Mouse (Mus musculus) ovary, postnatal 14 days (tissue): ENCODE data around the gene Olfr203.
"Not testable (repeated sequence)": the region's sequence is repeated elsewhere in the genome, so short reads cannot be mapped to it uniquely, and the experiment has no call there.

Experiments
- DNase-seq: peaks from one replicate; pipeline ENCODE4 v3.0.0; 2022; ENCODE audit warnings: low spot score

The Olfr203 gene

GRCm38 (mm10) chr16:59298581-59298980 lies at the start of gene Olfr203:
Olfr203 (plus strand) TSS chr16:59298881.
- DNase-seq: no peak

- DNase-seq: no peak
Measured at GRCm38 (mm10) chr16:59249684-59250083, 49.0 kb upstream of the Olfr203 start.

- not testable (repeated sequence) for DNase-seq
Measured at GRCm38 (mm10) chr16:59269097-59269496, 29.6 kb upstream of the Olfr203 start.

GRCm38 (mm10) chr16:59272532-59272931 lies 26.1 kb upstream of the Olfr203 start, which contains the start of gene Olfr201:
Olfr201 (minus strand) TSS chr16:59272632.
- DNase-seq: not testable (repeated sequence)

GRCm38 (mm10) chr16:59280542-59280941 lies 18.1 kb upstream of the Olfr203 start:
- DNase-seq: no peak

- DNase-seq: no peak
Measured at GRCm38 (mm10) chr16:59283476-59283875, 15.2 kb upstream of the Olfr203 start.

GRCm38 (mm10) chr16:59286693-59287092 lies 12.0 kb upstream of the Olfr203 start, which contains the start of gene Olfr202:
Olfr202 (minus strand) TSS chr16:59286793.
- DNase-seq: no peak

- DNase-seq: not testable (repeated sequence)
Measured at GRCm38 (mm10) chr16:59287576-59287975, 11.1 kb upstream of the Olfr203 start.

- no peak for DNase-seq
Measured at GRCm38 (mm10) chr16:59318148-59318547, 19.5 kb downstream of the Olfr203 start, which contains the start of gene Olfr204. Olfr204 (minus strand) TSS chr16:59318248.

- DNase-seq: not testable (repeated sequence)
Measured at GRCm38 (mm10) chr16:59323262-59323661, 24.6 kb downstream of the Olfr203 start.

- DNase-seq: no peak
Measured at GRCm38 (mm10) chr16:59331038-59331437, 32.4 kb downstream of the Olfr203 start, which contains the start of gene Olfr205. Olfr205 (minus strand) TSS chr16:59331138.

- no peak for DNase-seq
Measured at GRCm38 (mm10) chr16:59349146-59349545, 50.5 kb downstream of the Olfr203 start, which contains the start of gene Olfr206. Olfr206 (minus strand) TSS chr16:59349246.
